Mouse (Mus musculus): ENCODE measurements at regions not wholly inside any gene's neighbourhood (a gene's known extent, or its start where the extent isn't known, plus 50 kb on each side); places are given as distances from the start of the nearest gene placed in this dataset.
A peak's percentile ranks its signal among the peaks of the same experiment; 100 is the strongest.
"Not testable (repeated sequence)": the region's sequence is repeated elsewhere in the genome, so short reads cannot be mapped to it uniquely, and the experiment has no call there.

- DNase-seq (ENCODE audit: low read depth, low spot score), result peak; percentile 1
Observed at GRCm38 (mm10) chr7:59797212-59797611, 207.6 kb downstream of the Snurf start.

GRCm38 (mm10) chr7:59769749-59770148, 235.1 kb downstream of the Snurf start:
- DNase-seq (ENCODE audit: low read depth, low spot score), result not testable (repeated sequence)

GRCm38 (mm10) chr7:59768641-59769040, 236.2 kb downstream of the Snurf start:
- DNase-seq (ENCODE audit: low read depth, low spot score), result not testable (repeated sequence)

- DNase-seq (ENCODE audit: low read depth, low spot score), result not testable (repeated sequence)
Observed at GRCm38 (mm10) chr7:59767325-59767724, 237.5 kb downstream of the Snurf start.
